Mouse (Mus musculus) cortical plate, adult 2 months (tissue): Measurements from ENCODE around the gene Adora3.

Experiments used
- CTCF ChIP-seq: fragments of 200-500 bp; IDR thresholded peaks from 2 replicates; pipeline ENCODE4 v1.5.1; 2011; ENCODE audit warnings: mild to moderate bottlenecking, control low read depth, low read length; ENCODE audit not compliant: insufficient read depth; ENCODE audit errors: extremely low read depth
- POLR2A ChIP-seq: fragments of 200-500 bp; IDR thresholded peaks from 2 replicates; pipeline ENCODE4 v1.6.1; 2011; ENCODE audit warnings: mild to moderate bottlenecking, low read length, control low read depth; ENCODE audit not compliant: insufficient read depth; ENCODE audit errors: extremely low read depth

GRCm38 (mm10) chr3:105823609-105824008, 47.0 kb upstream of the Adora3 start:
- no peak for TF ChIP-seq POLR2A
- no peak for TF ChIP-seq CTCF
